Mouse (Mus musculus): ENCODE data around the gene Rapgef1. TPM values are rescaled to one million over a fixed set of nuclear protein-coding genes. Genes with fewer than 3 reads are reported as not detected.

The Rapgef1 gene
- polyA plus RNA-seq, 1 experiment: 44.3 TPM

- TF ChIP-seq GATA1 (IDR thresholded peaks at IDR 0.05; ENCODE audit: low read length): no peak
Measured at GRCm38 (mm10) chr2:29716691-29717090, 97.2 kb downstream of the Rapgef1 start.

- no peak for TF ChIP-seq GATA1 (IDR thresholded peaks at IDR 0.05; ENCODE audit: low read length)
Measured at GRCm38 (mm10) chr2:29718581-29718980, 99.1 kb downstream of the Rapgef1 start.

GRCm38 (mm10) chr2:29723132-29723531, 103.6 kb downstream of the Rapgef1 start:
- no peak for TF ChIP-seq GATA1 (IDR thresholded peaks at IDR 0.05; ENCODE audit: low read length)

GRCm38 (mm10) chr2:29724664-29725365, 105.3 kb downstream of the Rapgef1 start:
- TF ChIP-seq GATA1 (IDR thresholded peaks at IDR 0.05; ENCODE audit: low read length): no peak

- no peak for TF ChIP-seq GATA1 (IDR thresholded peaks at IDR 0.05; ENCODE audit: low read length)
Measured at GRCm38 (mm10) chr2:29729500-29729899, 110.0 kb downstream of the Rapgef1 start.

GRCm38 (mm10) chr2:29731545-29731944, 112.0 kb downstream of the Rapgef1 start:
- no peak for TF ChIP-seq GATA1 (IDR thresholded peaks at IDR 0.05; ENCODE audit: low read length)

- TF ChIP-seq GATA1 (IDR thresholded peaks at IDR 0.05; ENCODE audit: low read length): no peak
Measured at GRCm38 (mm10) chr2:29732559-29732958, 113.0 kb downstream of the Rapgef1 start.

- no peak for TF ChIP-seq GATA1 (IDR thresholded peaks at IDR 0.05; ENCODE audit: low read length)
Measured at GRCm38 (mm10) chr2:29733348-29733747, 113.8 kb downstream of the Rapgef1 start.

GRCm38 (mm10) chr2:29735708-29736107, 116.2 kb downstream of the Rapgef1 start:
- no peak for TF ChIP-seq GATA1 (IDR thresholded peaks at IDR 0.05; ENCODE audit: low read length)

- no peak for TF ChIP-seq GATA1 (IDR thresholded peaks at IDR 0.05; ENCODE audit: low read length)
Measured at GRCm38 (mm10) chr2:29737209-29737925, 117.8 kb downstream of the Rapgef1 start.

- no peak for TF ChIP-seq GATA1 (IDR thresholded peaks at IDR 0.05; ENCODE audit: low read length)
Measured at GRCm38 (mm10) chr2:29738799-29739198, 119.3 kb downstream of the Rapgef1 start.

GRCm38 (mm10) chr2:29739368-29739767, 119.8 kb downstream of the Rapgef1 start:
- TF ChIP-seq GATA1 (IDR thresholded peaks at IDR 0.05; ENCODE audit: low read length): no peak

- TF ChIP-seq GATA1 (IDR thresholded peaks at IDR 0.05; ENCODE audit: low read length): no peak
Measured at GRCm38 (mm10) chr2:29741207-29741606, 121.7 kb downstream of the Rapgef1 start.

- no peak for TF ChIP-seq GATA1 (IDR thresholded peaks at IDR 0.05; ENCODE audit: low read length)
Measured at GRCm38 (mm10) chr2:29744256-29744655, 124.7 kb downstream of the Rapgef1 start.

GRCm38 (mm10) chr2:29747188-29747782, 127.8 kb downstream of the Rapgef1 start:
- no peak for TF ChIP-seq GATA1 (IDR thresholded peaks at IDR 0.05; ENCODE audit: low read length)

GRCm38 (mm10) chr2:29747852-29748251, 128.3 kb downstream of the Rapgef1 start:
- TF ChIP-seq GATA1 (IDR thresholded peaks at IDR 0.05; ENCODE audit: low read length): no peak
